ENCODE assay signal across 32 mouse cellular contexts in the genomic region with DNA sequence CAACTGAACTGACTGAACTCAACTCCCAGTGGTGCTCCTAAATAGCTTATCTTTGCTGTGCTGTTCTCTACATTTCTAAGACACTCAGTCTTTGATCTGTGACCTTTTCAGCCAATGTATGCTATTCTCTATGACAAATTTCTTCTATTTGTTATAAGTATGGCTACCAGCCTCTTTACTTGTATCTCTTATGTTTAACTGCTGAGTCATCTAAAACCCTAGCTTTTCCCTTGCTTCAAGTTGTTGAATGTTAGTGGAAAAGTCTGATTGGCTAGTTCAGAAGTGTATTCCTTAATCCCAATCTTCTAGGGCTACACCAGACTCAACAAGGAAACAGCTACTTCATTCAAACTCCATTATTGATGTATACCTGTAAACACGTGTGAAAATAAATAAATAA.
"Had no signal": no experiment of that assay in that cellular context is flagged by ENCODE, and none has a peak within 500 bp of the region (broad histone marks: within the 10 kb centered on the region; RNA-seq: fewer than 3 reads in every experiment).

No protein-coding gene starts in this region.

- H3K4me3 ChIP-seq: limb, embryonic 10.5 days; limb, embryonic 12.5 days; limb, embryonic 13.5 days; limb, embryonic 15.5 days; liver, embryonic 12.5 days; liver, embryonic 13.5 days; liver, embryonic 15.5 days; lung, embryonic 15.5 days; megakaryocyte, embryonic 14.5 days; midbrain, embryonic 10.5 days; midbrain, embryonic 12.5 days; midbrain, embryonic 13.5 days; midbrain, embryonic 15.5 days; myocyte; neural tube, embryonic 12.5 days had no signal

- H3K9ac ChIP-seq: limb, embryonic 12.5 days; limb, embryonic 13.5 days; limb, embryonic 15.5 days; liver, embryonic 12.5 days; liver, embryonic 13.5 days; liver, embryonic 14.5 days; liver, embryonic 15.5 days; liver, postnatal 0 days; lung, embryonic 14.5 days; lung, embryonic 15.5 days; midbrain, embryonic 12.5 days; midbrain, embryonic 13.5 days; midbrain, embryonic 15.5 days; neural tube, embryonic 12.5 days had no signal

- H3K4me2 ChIP-seq: limb, embryonic 12.5 days; limb, embryonic 13.5 days; limb, embryonic 15.5 days; liver, embryonic 11.5 days; liver, embryonic 12.5 days; liver, embryonic 13.5 days; liver, embryonic 15.5 days; lung, embryonic 14.5 days; lung, embryonic 15.5 days; midbrain, embryonic 11.5 days; midbrain, embryonic 12.5 days; midbrain, embryonic 13.5 days; midbrain, embryonic 15.5 days; neural tube, embryonic 12.5 days had no signal

- H3K4me1 ChIP-seq: limb, embryonic 10.5 days; limb, embryonic 12.5 days; limb, embryonic 13.5 days; limb, embryonic 15.5 days; liver, embryonic 12.5 days; liver, embryonic 13.5 days; liver, embryonic 15.5 days; lung, embryonic 15.5 days; megakaryocyte, embryonic 14.5 days; midbrain, embryonic 10.5 days; midbrain, embryonic 12.5 days; midbrain, embryonic 13.5 days; midbrain, embryonic 15.5 days; neural tube, embryonic 12.5 days had no signal

- H3K36me3 ChIP-seq: limb, embryonic 10.5 days; limb, embryonic 12.5 days; limb, embryonic 13.5 days; limb, embryonic 15.5 days; liver, embryonic 12.5 days; liver, embryonic 13.5 days; liver, embryonic 15.5 days; lung, embryonic 15.5 days; midbrain, embryonic 10.5 days; midbrain, embryonic 12.5 days; midbrain, embryonic 13.5 days; midbrain, embryonic 15.5 days; neural tube, embryonic 12.5 days had no signal

- DNase-seq: left cerebral cortex, postnatal 4 days; liver; liver, embryonic 13.5 days; liver, postnatal 0 days; lung, adult 18-20 months; lung, adult 2 months; lung, embryonic 14.5 days; lung, postnatal 10 days; lung, postnatal 14 days; lung, postnatal 36 days; lung, postnatal 4 days; midbrain, embryonic 14.5 days had no signal

- H3K27me3 ChIP-seq: limb, embryonic 12.5 days; limb, embryonic 13.5 days; limb, embryonic 15.5 days; liver, embryonic 12.5 days; liver, embryonic 13.5 days; liver, embryonic 15.5 days; lung, embryonic 15.5 days; megakaryocyte, embryonic 14.5 days; midbrain, embryonic 12.5 days; midbrain, embryonic 13.5 days; midbrain, embryonic 15.5 days; neural tube, embryonic 12.5 days had no signal

- H3K9me3 ChIP-seq: limb, embryonic 10.5 days; limb, embryonic 15.5 days; liver, embryonic 13.5 days; liver, embryonic 15.5 days; lung, embryonic 15.5 days had no signal

- H3K27ac ChIP-seq: limb, embryonic 10.5 days; limb, embryonic 12.5 days; limb, embryonic 13.5 days; limb, embryonic 15.5 days; liver, embryonic 12.5 days; liver, embryonic 13.5 days; liver, embryonic 14.5 days; liver, embryonic 15.5 days; lung, embryonic 15.5 days; macrophage; midbrain, embryonic 10.5 days; midbrain, embryonic 12.5 days; midbrain, embryonic 13.5 days; midbrain, embryonic 15.5 days; neural tube, embryonic 12.5 days had no signal

- ATAC-seq: liver, embryonic 12.5 days; liver, postnatal 0 days; lung, postnatal 0 days; midbrain, embryonic 13.5 days; midbrain, embryonic 15.5 days; midbrain, embryonic 16.5 days had no signal
